Mouse (Mus musculus) erythroid progenitor cell, adult 5-6 weeks (primary cell): ENCODE measurements around the gene Tigd2. TPM values are rescaled to one million over a fixed set of nuclear protein-coding genes. Genes with fewer than 3 reads are reported as not detected.

Source experiments
- ATAC-seq: replicated peaks from 2 replicates; pipeline ENCODE4 v1.8.0; 2016; ENCODE audit warnings: moderate number of reproducible peaks, mild to moderate bottlenecking, moderate TSS enrichment, inconsistent platforms; ENCODE audit not compliant: poor library complexity, low FRiP score, severe bottlenecking
- total RNA-seq, 2 experiments: library from RNA; stranded (forward) in 1 of 2; stranded (reverse) in 1 of 2; fragments of 150-400 nt in 1 of 2; fragments of 186-747, 209-891 nt in 1 of 2; gene quantifications; 2 replicates each; pipeline versions ENCODE4 v1.2.3 to v1.2.4; 2015 to 2017; ENCODE audit warnings: low replicate concordance in 2 of 2

Gene Tigd2
- total RNA-seq, 2 experiments from 2014 or later = 2.5 to 3.1 TPM

DNA sequence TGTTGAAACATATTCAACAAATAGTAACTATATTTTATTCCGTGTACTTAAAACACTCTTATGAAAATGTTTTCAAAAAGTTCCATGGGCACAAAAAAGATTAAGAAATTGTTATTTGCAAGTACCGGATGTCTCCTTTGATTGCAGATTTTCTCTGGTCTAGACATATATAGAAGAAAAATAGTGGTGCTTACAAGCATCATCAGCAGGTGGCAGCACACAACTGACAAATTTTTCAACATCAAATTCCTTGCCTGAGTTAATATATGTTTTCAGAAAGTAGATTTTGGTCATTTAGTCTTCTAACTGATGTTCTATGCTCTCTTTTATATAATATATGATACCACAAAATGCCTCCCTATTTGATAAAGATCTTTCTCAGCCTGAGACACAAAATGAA is 41.0 kb downstream of the Tigd2 start:
- no peak for ATAC-seq

DNA sequence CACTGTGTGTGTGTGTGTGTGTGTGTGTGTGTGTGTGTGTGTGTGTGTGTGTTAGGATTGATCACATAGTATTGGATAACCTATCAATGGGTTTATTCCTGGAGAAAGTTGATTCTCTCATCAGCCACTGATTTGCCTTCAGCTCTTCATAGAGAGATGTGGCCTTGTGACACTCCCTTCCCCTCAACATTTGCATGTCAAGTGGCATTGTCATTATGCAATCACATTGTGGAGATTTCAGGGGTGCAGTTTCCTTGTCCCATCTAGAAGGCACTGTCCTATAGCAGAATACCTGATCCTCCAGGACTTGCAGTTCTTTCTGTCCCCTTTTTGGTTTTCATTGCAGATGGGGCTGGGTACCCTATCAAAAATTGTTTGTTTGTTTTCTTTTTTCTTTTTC is 41.9 kb downstream of the Tigd2 start:
- no peak for ATAC-seq

DNA sequence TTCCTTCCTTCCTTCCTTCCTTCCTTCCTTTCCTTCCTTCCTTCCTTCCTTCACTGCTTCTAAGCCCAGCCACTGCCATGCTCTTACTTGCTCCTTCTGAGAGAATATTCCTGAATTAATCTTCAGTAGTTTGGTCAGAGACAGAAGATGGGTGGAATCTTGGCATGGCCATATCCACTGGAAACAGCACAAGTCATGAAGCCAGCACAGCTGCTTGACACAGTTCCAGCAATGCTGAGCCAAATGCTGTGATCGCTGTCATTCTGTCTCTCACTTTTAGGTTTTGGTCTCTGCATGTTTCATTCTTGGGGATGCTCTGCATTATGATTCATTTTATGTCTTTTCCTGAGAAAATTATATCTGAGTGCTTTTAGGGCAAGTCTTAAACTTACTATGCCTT is 47.2 kb downstream of the Tigd2 start:
- no peak for ATAC-seq

Other genes with a start within 250 kb of the Tigd2 start
- gene Fam13a, start 184.3 kb upstream of the Tigd2 start, total RNA-seq (2015; ENCODE audit: low replicate concordance) = 2.1 TPM in 1 of 2 replicates, not detected in the other
- gene Fam13a, start 184.3 kb upstream of the Tigd2 start, total RNA-seq (2017; ENCODE audit: low replicate concordance) = not detected in 2 replicates
- gene Gprin3, start 217.4 kb downstream of the Tigd2 start, total RNA-seq (2015; ENCODE audit: low replicate concordance) = 0.36 and 1.3 TPM in 2 replicates
- 0.08 and 0.51 TPM in 2 replicates for gene Gprin3, start 217.4 kb downstream of the Tigd2 start, total RNA-seq (2017; ENCODE audit: low replicate concordance)